Mouse (Mus musculus) testis, postnatal 14 days (tissue): Measurements from ENCODE around the gene Il16.
"Not testable (repeated sequence)": the region's sequence is repeated elsewhere in the genome, so short reads cannot be mapped to it uniquely, and the experiment has no call there.

Source experiments
- DNase-seq: peaks from one replicate; pipeline ENCODE4 v3.0.0; 2021; ENCODE audit warnings: low spot score

The Il16 gene

GRCm38 (mm10) chr7:83735108-83735781 lies 10.3 kb downstream of the Il16 start:
- no peak for DNase-seq

DNA sequence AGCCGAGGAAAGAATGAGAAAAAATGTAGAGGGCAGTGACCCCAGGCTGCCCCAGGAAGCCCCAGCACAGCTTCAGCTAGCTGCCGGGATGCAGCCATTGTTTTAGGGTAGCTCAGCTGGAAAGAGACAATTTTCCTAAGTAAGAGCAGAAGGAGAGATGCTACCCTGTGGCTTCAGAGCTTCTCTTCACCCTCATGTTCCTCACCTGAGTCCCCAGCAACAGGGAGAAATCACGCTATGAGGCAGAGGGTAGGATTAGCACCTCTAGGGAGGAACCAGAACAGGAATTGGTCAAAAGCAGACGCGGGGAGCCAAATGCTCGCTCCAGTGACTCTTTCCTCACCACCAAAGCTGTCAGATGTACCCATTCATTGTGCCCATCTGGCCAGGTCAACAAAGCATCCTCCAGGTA lies 10.8 kb downstream of the Il16 start:
- DNase-seq, result no peak

DNA sequence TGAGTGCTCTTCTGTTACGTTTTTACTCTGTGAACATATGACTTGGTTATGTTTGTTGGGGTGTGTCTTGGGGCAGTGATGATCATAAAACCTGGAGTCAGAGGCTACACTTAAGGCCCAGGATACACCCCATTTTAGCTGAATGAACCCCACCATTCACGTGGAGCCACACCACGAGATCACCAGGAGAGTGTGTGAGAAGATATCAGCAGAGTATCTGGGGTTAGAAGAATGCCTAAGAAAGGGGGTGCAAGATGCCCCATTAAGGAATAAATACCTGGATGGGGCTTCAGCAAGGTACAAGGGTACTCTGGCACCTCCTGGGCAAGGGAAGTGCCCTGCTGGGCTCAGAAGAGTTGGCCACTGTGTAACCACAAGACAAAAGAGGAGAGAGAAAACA lies 11.3 kb downstream of the Il16 start:
- no peak for DNase-seq

- no peak for DNase-seq
These were observed 12.7 kb downstream of the Il16 start for GRCm38 (mm10) chr7:83732781-83733180.

- no peak for DNase-seq
These were observed 13.4 kb downstream of the Il16 start for GRCm38 (mm10) chr7:83731961-83732666.

GRCm38 (mm10) chr7:83731297-83731696 lies 14.2 kb downstream of the Il16 start:
- no peak for DNase-seq

- DNase-seq, result no peak
These were observed 18.4 kb downstream of the Il16 start for GRCm38 (mm10) chr7:83726936-83727632.

DNA sequence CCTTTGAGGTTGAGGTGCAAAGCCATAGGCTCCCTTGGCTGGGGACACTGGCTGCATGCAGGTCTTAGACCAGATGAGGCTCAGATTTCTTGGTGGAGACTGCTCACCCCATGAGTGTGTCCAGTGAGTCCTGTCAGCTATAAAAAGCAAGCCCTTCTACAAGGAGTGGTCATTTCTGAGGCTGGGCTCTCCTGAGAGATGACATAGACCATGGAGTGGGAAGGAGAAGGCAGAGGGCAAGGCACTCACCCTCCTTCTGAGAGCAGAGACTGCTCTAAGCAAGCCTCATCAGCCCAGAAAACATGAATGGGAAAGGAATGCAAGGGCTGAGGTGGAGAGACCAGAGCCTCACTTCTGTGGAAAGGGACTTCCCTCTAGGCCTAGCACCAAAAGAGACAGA lies 19.7 kb downstream of the Il16 start:
- DNase-seq, result no peak

GRCm38 (mm10) chr7:83724541-83724940 lies 21.0 kb downstream of the Il16 start:
- DNase-seq, result no peak

GRCm38 (mm10) chr7:83723954-83724353 lies 21.6 kb downstream of the Il16 start:
- DNase-seq, result no peak

GRCm38 (mm10) chr7:83723221-83723620 lies 22.3 kb downstream of the Il16 start:
- no peak for DNase-seq

DNA sequence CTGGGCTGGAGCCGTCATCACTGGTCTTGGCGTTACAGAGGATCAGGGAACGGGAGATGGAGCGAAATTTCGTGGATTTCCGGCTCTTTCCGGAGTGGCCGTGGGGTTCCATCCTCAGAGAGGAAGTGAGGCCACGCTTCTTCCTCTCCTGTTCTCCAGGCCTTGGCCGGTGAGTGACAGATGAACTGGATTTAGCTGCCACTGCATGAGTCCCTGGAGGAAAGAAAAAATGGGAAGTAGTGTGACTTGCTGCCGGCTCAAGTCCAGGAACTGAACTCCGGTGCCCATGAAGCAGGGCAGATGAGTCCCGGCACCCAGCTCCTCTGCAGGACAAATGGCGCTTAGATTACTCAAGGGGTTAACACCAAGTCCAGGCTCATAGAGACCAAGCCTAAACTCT lies 23.0 kb downstream of the Il16 start:
- DNase-seq, result no peak

DNA sequence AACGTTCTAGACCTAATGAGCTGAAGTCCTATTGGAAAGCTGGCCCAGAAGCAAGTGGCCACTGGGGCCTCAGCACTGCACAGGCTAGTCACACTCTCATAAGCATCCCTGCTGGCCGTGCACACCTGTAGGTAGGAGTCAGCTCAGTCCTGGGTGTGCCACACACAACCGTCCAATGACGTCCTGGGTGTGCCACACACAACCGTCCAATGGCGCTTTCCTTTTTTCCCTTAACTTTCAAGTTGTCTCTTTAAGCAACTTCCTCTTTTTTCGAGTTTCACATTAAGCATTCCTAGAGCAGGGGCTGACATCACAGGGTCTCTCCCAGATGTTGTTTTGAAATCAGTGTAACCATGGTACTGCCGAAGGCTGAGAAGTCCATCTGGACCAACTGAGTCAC lies 25.3 kb downstream of the Il16 start:
- DNase-seq, result no peak

DNA sequence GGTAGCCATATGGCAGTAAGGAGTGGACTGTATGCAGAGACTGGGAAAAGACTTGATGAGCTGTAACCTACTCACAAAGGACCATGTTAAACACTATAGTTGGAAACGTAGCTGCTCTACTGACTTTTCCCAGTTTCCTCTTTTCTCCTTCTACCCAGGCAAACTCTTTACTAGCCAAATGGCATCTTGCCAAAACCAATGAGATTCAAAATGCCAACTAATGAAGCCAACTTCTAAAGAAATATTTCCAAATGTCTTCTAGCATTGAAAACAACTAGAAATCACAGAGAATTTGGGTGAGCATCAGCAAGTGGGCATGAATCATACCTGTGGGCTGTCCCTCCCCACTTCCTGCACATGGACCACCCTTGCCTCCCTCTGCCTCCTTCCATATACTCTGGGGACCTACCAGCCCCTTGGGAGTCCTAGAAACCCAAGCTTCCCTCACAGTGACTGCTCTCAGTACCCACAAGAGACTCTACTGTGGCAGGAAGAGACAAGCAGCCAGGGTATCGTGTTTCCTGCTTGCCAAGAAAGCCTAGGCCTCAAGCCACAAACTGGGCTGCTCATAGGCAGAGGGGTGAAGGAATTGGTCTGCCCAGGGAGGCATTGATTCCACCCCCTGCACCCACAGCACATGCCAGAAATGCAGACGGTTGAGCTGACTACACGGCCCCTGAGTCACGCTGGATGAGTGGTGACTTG lies 28.4 kb downstream of the Il16 start:
- DNase-seq, result no peak

DNA sequence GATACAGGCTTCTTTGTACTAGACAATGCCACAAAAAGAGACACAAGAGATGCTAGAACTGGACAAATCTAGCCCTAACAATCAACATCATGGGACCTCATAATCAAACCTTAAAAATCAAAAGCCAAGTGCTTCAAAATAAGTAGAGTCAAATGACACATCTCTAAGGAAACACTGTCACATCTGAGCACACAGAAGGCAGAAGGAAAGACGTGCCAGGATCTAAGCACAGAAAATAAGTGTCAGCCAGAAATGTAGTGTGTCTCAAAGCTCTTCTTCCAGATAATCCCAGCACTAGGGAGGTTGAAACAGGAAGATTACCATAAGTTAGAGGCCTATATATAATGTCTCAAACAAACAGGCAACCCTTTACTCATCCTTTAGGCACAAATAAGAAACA lies 31.9 kb downstream of the Il16 start:
- no peak for DNase-seq

- not testable (repeated sequence) for DNase-seq
These were observed 33.8 kb downstream of the Il16 start for GRCm38 (mm10) chr7:83711676-83712259.

DNA sequence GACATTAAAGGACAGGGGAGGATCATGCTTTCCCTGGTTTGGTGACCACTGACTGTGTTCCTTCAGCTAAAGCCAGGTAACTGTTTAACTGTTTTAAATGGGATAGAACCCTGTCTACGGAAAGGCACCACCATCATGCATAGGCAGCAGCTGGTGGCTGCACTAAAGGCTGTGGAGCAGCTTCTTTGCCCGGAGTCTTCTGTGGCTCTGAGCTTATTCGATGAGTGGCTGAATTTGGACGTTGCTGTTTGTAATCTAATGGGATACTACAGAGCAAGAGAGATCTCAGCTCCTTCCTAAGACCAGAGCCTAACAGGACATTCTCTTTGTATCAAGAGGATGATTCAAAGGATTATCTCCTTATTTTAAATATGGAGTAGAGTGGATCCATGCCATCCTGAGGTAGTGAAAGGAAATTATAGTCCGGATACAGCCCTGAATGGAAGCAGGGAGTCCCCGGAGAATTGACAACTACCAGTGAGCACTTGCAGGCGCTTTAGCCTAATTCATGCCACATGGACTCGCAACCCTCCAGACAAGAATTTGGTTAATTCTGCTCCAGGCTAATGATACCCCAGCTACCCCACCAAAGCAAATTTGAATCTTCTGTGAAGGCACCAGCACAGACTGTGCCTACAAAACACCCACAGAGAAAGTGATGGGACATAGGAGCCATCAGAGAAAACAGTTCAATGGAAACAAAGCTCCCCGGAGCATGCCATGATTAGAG lies 42.3 kb downstream of the Il16 start:
- no peak for DNase-seq

DNA sequence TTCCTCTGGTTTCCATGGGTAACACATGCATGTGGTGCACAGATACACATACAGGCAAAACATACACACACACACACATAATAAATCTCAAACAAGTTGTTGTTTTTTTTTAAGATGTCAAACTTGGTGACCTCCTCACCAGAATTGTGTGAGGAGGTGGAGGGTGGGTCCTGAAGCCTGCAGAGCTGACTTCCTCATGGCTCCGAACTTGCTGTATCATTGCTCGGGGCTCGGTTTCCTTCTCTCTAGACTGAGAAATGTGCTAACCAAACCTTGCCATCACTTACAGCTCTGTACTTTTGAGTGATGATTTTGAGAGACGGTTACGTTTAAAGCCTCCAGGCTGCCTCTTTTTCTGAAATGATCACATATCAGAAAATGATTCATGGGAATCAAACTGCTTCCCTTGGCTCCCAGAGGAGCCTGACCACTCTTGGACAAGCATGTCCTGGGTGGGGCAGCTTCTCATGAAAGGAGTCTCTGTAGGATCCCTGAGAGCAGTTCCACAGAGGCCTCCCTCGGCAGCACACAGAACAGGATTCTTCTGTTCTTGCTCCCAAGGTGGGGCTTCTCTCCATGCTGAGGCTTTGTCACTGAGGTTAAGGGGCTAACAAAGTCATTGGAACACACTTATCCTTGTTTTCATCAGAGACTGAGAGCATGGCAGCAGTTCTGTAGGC lies 46.3 kb downstream of the Il16 start:
- no peak for DNase-seq

DNA sequence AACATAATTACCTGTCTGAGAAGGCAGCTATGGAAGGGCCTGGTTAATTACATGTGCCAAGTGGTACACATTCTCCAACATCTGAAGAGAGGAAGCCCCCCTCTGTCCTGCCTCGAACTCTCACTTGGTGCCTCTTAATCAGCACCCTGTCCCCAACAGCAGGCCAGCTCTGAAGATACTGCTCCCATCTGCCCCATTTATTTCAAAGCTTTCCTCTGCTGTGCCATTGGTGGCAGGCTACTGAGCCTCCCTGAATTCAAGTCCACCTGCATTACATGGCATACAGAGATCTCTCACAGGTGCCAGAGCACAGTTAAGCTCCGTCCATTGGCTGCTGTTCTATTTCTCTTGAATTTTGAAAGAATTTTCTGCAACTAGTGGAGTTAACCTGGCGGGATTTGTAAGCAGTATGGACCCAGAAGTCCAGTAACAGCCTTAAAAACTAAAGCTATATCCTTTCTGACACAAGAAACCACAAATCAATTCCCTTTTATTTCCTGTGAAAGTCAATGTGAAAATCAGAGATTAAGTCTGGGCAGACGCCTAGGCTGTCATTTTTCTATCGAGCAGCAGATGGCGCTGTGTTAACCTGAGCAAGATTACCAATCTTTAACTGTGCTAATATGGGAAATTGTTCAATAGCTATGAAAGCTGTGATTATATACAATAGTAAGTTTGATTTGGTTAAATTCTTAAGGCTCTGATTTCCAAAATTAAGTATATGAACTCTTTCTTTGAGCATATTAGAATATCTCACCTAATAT lies 49.9 kb downstream of the Il16 start:
- DNase-seq, result no peak

DNA sequence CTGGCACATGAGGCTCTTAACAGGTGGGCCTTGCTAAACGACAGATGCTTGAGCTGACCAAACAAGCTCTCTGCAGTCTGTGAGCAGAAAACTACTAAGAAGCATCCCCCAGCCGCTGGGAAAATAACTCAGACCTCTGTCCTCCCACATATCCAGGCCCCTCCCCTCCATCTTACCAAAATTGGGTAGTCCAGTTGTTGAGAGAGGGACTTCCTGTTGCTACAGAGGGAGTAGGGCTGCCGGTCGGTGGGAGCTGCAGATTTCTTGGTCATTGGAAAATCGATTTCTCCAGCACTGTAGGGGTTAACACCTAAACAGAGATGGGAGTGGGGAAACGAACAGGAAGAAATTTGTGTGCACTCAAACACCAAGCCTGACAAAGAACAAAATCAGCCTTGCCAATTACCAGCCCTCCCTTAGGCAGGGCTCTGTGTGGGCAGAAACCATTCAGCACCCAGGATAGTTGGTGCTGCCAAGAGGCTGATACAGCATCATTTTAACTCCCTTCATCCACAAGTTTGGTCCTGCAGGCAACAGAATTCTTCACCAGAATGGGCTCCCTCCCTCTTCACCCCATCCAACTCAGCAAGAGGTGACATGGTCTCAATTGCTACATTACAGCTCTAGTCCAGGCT lies 62.8 kb downstream of the Il16 start:
- DNase-seq, result no peak
